Mouse (Mus musculus) embryonic stem cell, embryonic (primary cell): Measurements from ENCODE around the gene Slc6a8.

Source experiments
- CTCF ChIA-PET, 4 experiments: fragments of 300-600 bp in 2 of 4; fragments of 350-600 bp in 2 of 4; sonication (Branson Sonifier 250); formaldehyde crosslinking; loops; one replicate each; lab custom pipeline; 2022; ENCODE audit warnings: inconsistent platforms in 2 of 4; lab: Charles Lee
- POLR2A ChIA-PET, 4 experiments: fragments of 300-600 bp in 2 of 4; fragments of 350-600 bp in 2 of 4; sonication (Branson Sonifier 250); formaldehyde crosslinking; loops; one replicate each; lab custom pipeline; 2022; ENCODE audit warnings: antibody characterized with exemption in 4 of 4, inconsistent platforms in 1 of 4; lab: Charles Lee

Gene Slc6a8

GRCm38 (mm10) chrX:73663143-73663542 lies 9.8 kb upstream of the Slc6a8 start:
- POLR2A ChIA-PET: interaction anchor here in 1 of 4 experiments (1.4 kb wide), 1 partner anchor 53 kb away, joined by 3 read pairs; the partner anchor contains the start of genes Abcd1 and Bcap31
- CTCF ChIA-PET: interaction anchor here in 3 of 4 experiments (0.6 to 1.4 kb wide), 6 partner anchors 9 to 609 kb away, joined by 3 to 4 read pairs (median 3); partner anchors contain the start of gene Abcd1 (in 1 of the 3)

GRCm38 (mm10) chrX:73672031-73672431 lies 919 bp upstream of the Slc6a8 start:
- ChIA-PET POLR2A (interaction anchor here (0.5 to 3.9 kb wide), 60 partner anchors 9 to 1119 kb away, joined by 3 to 38 read pairs (median 4); partner anchors contain the start of genes Abcd1 (in 4 of the 4), Bcap31 (in 4 of the 4), Haus7 (in 2 of the 4) and Arhgap4 (in 1 of the 4)), CTCF (interaction anchor here (0.5 to 1.4 kb wide), 41 partner anchors 9 to 618 kb away, joined by 3 to 20 read pairs (median 4); partner anchors contain the start of genes Abcd1 (in 2 of the 4), Bcap31 (in 2 of the 4), Haus7 (in 2 of the 4) and Avpr2 (in 1 of the 4))

GRCm38 (mm10) chrX:73673619-73673967 lies 643 bp downstream of the Slc6a8 start:
- POLR2A ChIA-PET: interaction anchor here in 1 of 4 experiments (1.4 to 2.9 kb wide), 4 partner anchors 9 to 242 kb away, joined by 5 to 12 read pairs (median 7); no protein-coding TSS in a partner anchor
- CTCF ChIA-PET: no interaction called here

- CTCF ChIA-PET: interaction anchor here in 1 of 4 experiments (1.0 kb wide), 1 partner anchor 42 kb away, joined by 3 read pairs; the partner anchor contains the start of gene Bcap31
- POLR2A ChIA-PET: interaction anchor here in 3 of 4 experiments (0.7 to 2.9 kb wide), 11 partner anchors 9 to 241 kb away, joined by 3 to 12 read pairs (median 5); partner anchors contain the start of genes Abcd1 (in 1 of the 3) and Bcap31 (in 1 of the 3)
Measured at GRCm38 (mm10) chrX:73673968-73674661, 1.2 kb downstream of the Slc6a8 start.

GRCm38 (mm10) chrX:73675231-73675630 lies 2.3 kb downstream of the Slc6a8 start:
- ChIA-PET CTCF (no interaction called here), POLR2A (interaction anchor here (0.5 to 2.9 kb wide), 13 partner anchors 8 to 410 kb away, joined by 3 to 12 read pairs (median 4); partner anchors contain the start of genes Abcd1 (in 2 of the 4), Bcap31 (in 2 of the 4), Renbp (in 1 of the 4) and Xlr3c (in 1 of the 4))

GRCm38 (mm10) chrX:73676668-73677067 lies 3.7 kb downstream of the Slc6a8 start:
- CTCF ChIA-PET: interaction anchor here in 2 of 4 experiments (1.0 to 1.1 kb wide), 2 partner anchors 14 to 100 kb away, joined by 3 read pairs; no protein-coding TSS in a partner anchor
- POLR2A ChIA-PET: interaction anchor here in 3 of 4 experiments (0.7 to 2.9 kb wide), 5 partner anchors 11 to 254 kb away, joined by 3 to 12 read pairs (median 3); partner anchors contain the start of gene Renbp (in 1 of the 3)

GRCm38 (mm10) chrX:73684156-73684555 lies 11.2 kb downstream of the Slc6a8 start:
- ChIA-PET CTCF (interaction anchor here in 1 of 4 experiments (0.8 to 1.1 kb wide), 2 partner anchors 24 to 61 kb away, joined by 3 to 7 read pairs; no protein-coding TSS in a partner anchor), POLR2A (interaction anchor here (0.6 to 2.4 kb wide), 9 partner anchors 9 to 586 kb away, joined by 3 to 14 read pairs (median 4); partner anchors contain the start of genes Abcd1 (in 1 of the 4), Bcap31 (in 1 of the 4) and Rpl10 (in 1 of the 4))

- CTCF ChIA-PET: interaction anchor here in 1 of 4 experiments (0.8 to 1.6 kb wide), 5 partner anchors 13 to 631 kb away, joined by 3 to 7 read pairs (median 5); no protein-coding TSS in a partner anchor
Measured at GRCm38 (mm10) chrX:73684978-73685377, 12.0 kb downstream of the Slc6a8 start.

GRCm38 (mm10) chrX:73685629-73686028 lies 12.7 kb downstream of the Slc6a8 start:
- ChIA-PET CTCF (interaction anchor here in 1 of 4 experiments (1.2 to 1.6 kb wide), 3 partner anchors 14 to 632 kb away, joined by 3 to 5 read pairs (median 5); no protein-coding TSS in a partner anchor), POLR2A (interaction anchor here in 3 of 4 experiments (1.2 to 1.9 kb wide), 14 partner anchors 9 to 245 kb away, joined by 3 to 14 read pairs (median 6); partner anchors contain the start of genes Abcd1 (in 3 of the 3), Bcap31 (in 3 of the 3) and Renbp (in 1 of the 3))

More at GRCm38 (mm10) chrX:73684978-73685377, 12.0 kb downstream of the Slc6a8 start:
- POLR2A ChIA-PET: interaction anchor here (0.9 to 1.9 kb wide), 17 partner anchors 10 to 585 kb away, joined by 3 to 14 read pairs (median 5); partner anchors contain the start of genes Abcd1 (in 3 of the 4), Bcap31 (in 3 of the 4), Renbp (in 1 of the 4) and Rpl10 (in 1 of the 4)

GRCm38 (mm10) chrX:73690917-73691629 lies 18.1 kb downstream of the Slc6a8 start:
- ChIA-PET POLR2A (interaction anchor here in 3 of 4 experiments (0.8 to 4.0 kb wide), 22 partner anchors 10 to 315 kb away, joined by 3 to 26 read pairs (median 3); partner anchors contain the start of genes Abcd1 (in 1 of the 3), Bcap31 (in 1 of the 3), Haus7 (in 1 of the 3) and Idh3g (in 1 of the 3)), CTCF (interaction anchor here (0.6 to 1.9 kb wide), 15 partner anchors 9 to 1836 kb away, joined by 3 to 20 read pairs (median 4); partner anchors contain the start of genes Abcd1 (in 1 of the 4), Bcap31 (in 1 of the 4) and Renbp (in 1 of the 4))

- ChIA-PET POLR2A (interaction anchor here (0.6 to 3.1 kb wide), 8 partner anchors 10 to 188 kb away, joined by 3 to 12 read pairs (median 4); partner anchors contain the start of genes Bcap31 (in 2 of the 4) and Abcd1 (in 1 of the 4)), CTCF (interaction anchor here in 2 of 4 experiments (0.5 to 1.4 kb wide), 2 partner anchors 10 to 15 kb away, joined by 3 to 5 read pairs; no protein-coding TSS in a partner anchor)
Measured at GRCm38 (mm10) chrX:73700472-73700871, 27.5 kb downstream of the Slc6a8 start.

GRCm38 (mm10) chrX:73715476-73716108 lies 42.6 kb downstream of the Slc6a8 start:
- CTCF ChIA-PET: interaction anchor here (0.6 to 1.8 kb wide), 12 partner anchors 9 to 74 kb away, joined by 3 to 10 read pairs (median 3); no protein-coding TSS in a partner anchor
- POLR2A ChIA-PET: interaction anchor here (0.5 to 4.0 kb wide), 83 partner anchors 9 to 714 kb away, joined by 3 to 28 read pairs (median 5); partner anchors contain the start of genes Haus7 (in 2 of the 4), Hcfc1 (in 2 of the 4), Idh3g (in 2 of the 4) and Ssr4 (in 2 of the 4)

GRCm38 (mm10) chrX:73716109-73716661 lies 43.2 kb downstream of the Slc6a8 start, which contains the start of the genes Bcap31 and Abcd1:
Bcap31 (minus strand) TSS chrX:73716175.
Abcd1 (plus strand) TSS chrX:73716597.
- ChIA-PET CTCF (interaction anchor here (0.6 to 1.8 kb wide), 10 partner anchors 8 to 81 kb away, joined by 3 to 10 read pairs (median 3); no protein-coding TSS in a partner anchor), POLR2A (interaction anchor here (0.5 to 4.0 kb wide), 80 partner anchors 9 to 713 kb away, joined by 3 to 28 read pairs (median 5); partner anchors contain the start of genes Haus7 (in 2 of the 4), Hcfc1 (in 2 of the 4), Idh3g (in 2 of the 4) and Ssr4 (in 2 of the 4))

GRCm38 (mm10) chrX:73716709-73717545 lies 44.0 kb downstream of the Slc6a8 start:
- ChIA-PET CTCF (interaction anchor here in 1 of 4 experiments (0.6 to 1.8 kb wide), 6 partner anchors 22 to 80 kb away, joined by 3 to 10 read pairs (median 3); no protein-coding TSS in a partner anchor), POLR2A (interaction anchor here in 3 of 4 experiments (0.6 to 5.1 kb wide), 62 partner anchors 10 to 712 kb away, joined by 3 to 28 read pairs (median 6); partner anchors contain the start of genes Hcfc1 (in 2 of the 3), Idh3g (in 2 of the 3), Ssr4 (in 2 of the 3) and Arhgap4 (in 1 of the 3))
